Mouse (Mus musculus) heart, embryonic 16.5 days (tissue): ENCODE results near the gene Parp9. TPM values are rescaled to one million over a fixed set of nuclear protein-coding genes. Genes with fewer than 3 reads are reported as not detected.
"Not testable (repeated sequence)": the region's sequence is repeated elsewhere in the genome, so short reads cannot be mapped to it uniquely, and the experiment has no call there.

ENCODE experiments used
- ATAC-seq: fragments of 200-750 bp; cut with Nextera tagmentation; replicated peaks from 2 replicates; pipeline ENCODE4 v1.8.0; 2017; ENCODE audit warnings: moderate number of reproducible peaks; ENCODE audit not compliant: insufficient read depth, low FRiP score; ENCODE audit errors: extremely low read depth
- H3K27ac ChIP-seq: fragments of 300-500 bp; sonication (generic); 2 replicates; pipeline ENCODE4 v1.5.1; 2014; ENCODE audit warnings: mild to moderate bottlenecking, low read length, control low read depth, moderate library complexity
- H3K27me3 ChIP-seq: fragments of 300-500 bp; sonication (generic); 2 replicates; pipeline ENCODE4 v1.6.1; 2014; ENCODE audit warnings: low read length, mixed read lengths; ENCODE audit not compliant: control insufficient read depth, insufficient read depth
- H3K36me3 ChIP-seq: fragments of 300-500 bp; sonication (generic); 2 replicates; pipeline ENCODE4 v1.6.1; 2014; ENCODE audit not compliant: control insufficient read depth, insufficient read depth
- H3K4me1 ChIP-seq: fragments of 300-500 bp; sonication (generic); 2 replicates; pipeline ENCODE4 v1.6.1; 2014; ENCODE audit warnings: low read length, mixed read lengths; ENCODE audit not compliant: control insufficient read depth, insufficient read depth
- H3K4me2 ChIP-seq: fragments of 300-500 bp; sonication (generic); 2 replicates; pipeline ENCODE4 v1.6.1; 2014; ENCODE audit warnings: low read depth, mild to moderate bottlenecking, control low read depth, low read length
- H3K4me3 ChIP-seq: fragments of 300-500 bp; sonication (generic); 2 replicates; pipeline ENCODE4 v1.5.1; 2014; ENCODE audit warnings: mild to moderate bottlenecking, control low read depth, low read length
- H3K9ac ChIP-seq: fragments of 300-500 bp; sonication (generic); 2 replicates; pipeline ENCODE4 v1.6.1; 2014; ENCODE audit warnings: low read length, control low read depth
- H3K9me3 ChIP-seq: fragments of 300-500 bp; sonication (generic); replicated peaks from 2 replicates; pipeline ENCODE4 v1.6.1; 2016; ENCODE audit warnings: low read length; ENCODE audit not compliant: control insufficient read depth
- WGBS: fragments of 180-500 bp; shearing (Covaris S2); extraction: QIAGEN DNeasy Blood & Tissue Kit; methylation state at CpG from one replicate; pipeline ENCODE4 v1.1.7; 2014; 5-methylcytosine and 5-hydroxymethylcytosine counted together
- polyA plus RNA-seq: library from polyadenylated mRNA; unstranded; fragments of >200 nt; fragmentation: Nextera tagmentation; extraction: Ambion mirVana; gene quantifications from 2 replicates; pipeline ENCODE4 v1.2.1, GENCODE M21; 2015

Parp9 gene
- polyA plus RNA-seq, 1 experiment from 2014 or later = 15.4 TPM

DNA sequence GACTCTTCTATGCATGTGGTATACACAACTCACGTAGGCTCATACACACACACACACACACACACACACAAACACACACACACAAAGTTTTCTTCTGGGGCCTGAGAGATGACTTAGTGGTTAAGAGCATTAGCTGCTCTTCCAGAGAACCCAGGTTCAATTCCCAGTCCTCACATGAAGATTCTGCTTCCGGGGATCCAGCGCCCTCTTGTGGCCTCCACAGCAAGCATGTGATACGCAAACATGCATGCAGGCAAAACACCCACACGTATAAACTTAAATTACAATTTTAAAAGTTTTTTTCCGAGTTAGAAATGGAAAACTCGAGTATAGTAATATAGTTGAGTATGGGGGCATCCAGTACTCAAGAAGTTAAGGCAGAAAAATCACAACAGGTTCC lies 3.1 kb downstream of the Parp9 start:
- no peak for ATAC-seq
- H3K27ac ChIP-seq = no peak overlapping the region
- peaks cover 4% of the 10 kb centered on the region; the same call in 1 of the 2 replicates for H3K4me1 ChIP-seq
- no peak overlapping the region for H3K4me3 ChIP-seq
- no peak overlapping the region for H3K9ac ChIP-seq
- H3K4me2 ChIP-seq = no peak overlapping the region
- H3K9me3 ChIP-seq = no peaks in the 10 kb centered on the region
- H3K36me3 ChIP-seq = peaks cover 15% of the 10 kb centered on the region
- H3K27me3 ChIP-seq = no peaks in the 10 kb centered on the region
- 83% methylated on average over 7 of the region's 7 CpGs for WGBS

- peak; percentile 90 for ATAC-seq
- Histone ChIP-seq H3K4me1 (peaks cover 4% of the 10 kb centered on the region), H3K27ac (peak overlapping the region; percentile 85), H3K36me3 (peaks cover 17% of the 10 kb centered on the region), H3K9me3 (peaks cover 4% of the 10 kb centered on the region; the same call in 1 of the 2 replicates), H3K27me3 (no peaks in the 10 kb centered on the region), H3K4me2 (peak overlapping the region; percentile 20), H3K9ac (0 out of 2 replicates have a peak overlapping the region, but pooled peaks have one; percentile 11), H3K4me3 (no peak overlapping the region)
- 36% methylated on average over 5 of the region's 5 CpGs for WGBS
Measured at GRCm38 (mm10) chr16:35949264-35949663, 11.0 kb downstream of the Parp9 start.

DNA sequence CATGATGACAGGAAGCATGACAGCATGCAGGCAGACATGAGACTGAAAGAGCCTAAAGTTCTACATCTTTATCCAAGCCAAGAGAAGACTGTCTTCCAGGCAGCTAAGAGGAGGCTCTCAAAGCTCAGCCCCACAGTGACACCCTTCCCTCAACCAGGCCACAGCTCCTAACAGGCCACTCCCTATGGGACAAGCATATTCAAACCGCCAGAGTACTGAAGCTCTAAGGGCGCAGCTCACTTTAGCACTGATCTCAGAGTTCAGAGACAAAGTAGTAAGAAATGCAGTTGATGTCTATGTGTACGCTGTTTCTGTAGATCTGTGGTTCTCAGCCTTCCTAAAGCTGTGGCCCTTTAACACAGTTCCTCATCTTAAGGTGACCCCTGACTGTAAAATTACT lies 12.9 kb downstream of the Parp9 start:
- Histone ChIP-seq H3K36me3 (peaks cover 15% of the 10 kb centered on the region), H3K9me3 (peaks cover 4% of the 10 kb centered on the region; the same call in 1 of the 2 replicates), H3K27me3 (no peaks in the 10 kb centered on the region), H3K4me3 (no peak overlapping the region), H3K27ac (no peak overlapping the region), H3K4me2 (no peak overlapping the region), H3K4me1 (peaks cover 4% of the 10 kb centered on the region), H3K9ac (no peak overlapping the region)
- no peak for ATAC-seq
- WGBS = 89% methylated on average over 3 of the region's 3 CpGs

- Histone ChIP-seq H3K27me3 (no peaks in the 10 kb centered on the region), H3K36me3 (peaks cover 16% of the 10 kb centered on the region), H3K4me3 (no peak overlapping the region), H3K27ac (no peak overlapping the region), H3K4me1 (peaks cover 4% of the 10 kb centered on the region), H3K9me3 (peaks cover 4% of the 10 kb centered on the region; the same call in 1 of the 2 replicates), H3K4me2 (no peak overlapping the region), H3K9ac (no peak overlapping the region)
- 81% methylated on average over 5 of the region's 5 CpGs for WGBS
- no peak for ATAC-seq
Measured at GRCm38 (mm10) chr16:35952628-35953130, 14.4 kb downstream of the Parp9 start.

- peaks cover 11% of the 10 kb centered on the region for H3K36me3 ChIP-seq
- 80% methylated on average over 2 of the region's 4 CpGs for WGBS
- not testable (repeated sequence) for H3K9ac ChIP-seq, ATAC-seq, H3K9me3 ChIP-seq, H3K4me2 ChIP-seq, H3K4me1 ChIP-seq, H3K27me3 ChIP-seq, H3K27ac ChIP-seq, H3K4me3 ChIP-seq
Measured at GRCm38 (mm10) chr16:35965991-35966390, 27.7 kb downstream of the Parp9 start.

GRCm38 (mm10) chr16:35966411-35967115 lies 28.3 kb downstream of the Parp9 start:
- Histone ChIP-seq H3K4me3 (no peak overlapping the region), H3K4me2 (no peak overlapping the region), H3K27ac (no peak overlapping the region), H3K9ac (no peak overlapping the region), H3K36me3 (peaks cover 13% of the 10 kb centered on the region), H3K4me1 (no peaks in the 10 kb centered on the region), H3K9me3 (no peaks in the 10 kb centered on the region), H3K27me3 (no peaks in the 10 kb centered on the region)
- 62% methylated on average over 5 of the region's 5 CpGs for WGBS
- no peak for ATAC-seq

DNA sequence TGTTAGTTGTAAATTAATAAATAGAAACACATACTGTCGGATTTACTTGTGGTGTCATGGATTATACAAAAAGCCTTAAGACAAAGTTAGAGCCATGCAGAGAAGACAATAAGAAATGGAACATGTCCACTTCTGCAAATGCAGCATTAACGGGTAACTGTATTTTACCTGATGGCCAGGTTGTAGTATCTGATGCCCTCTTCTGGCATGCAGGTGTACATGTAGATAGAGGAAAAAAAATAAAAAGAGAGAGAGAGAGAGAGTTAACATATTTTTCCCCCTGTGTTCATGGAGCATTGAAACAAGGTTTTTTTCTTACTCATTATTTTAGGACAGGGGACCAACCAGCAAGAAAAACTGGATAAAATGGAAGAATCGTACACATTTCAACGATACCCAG lies 29.0 kb downstream of the Parp9 start:
- no peak overlapping the region for H3K4me2 ChIP-seq
- no peak overlapping the region for H3K9ac ChIP-seq
- H3K27me3 ChIP-seq = no peaks in the 10 kb centered on the region
- H3K4me3 ChIP-seq = no peak overlapping the region
- H3K36me3 ChIP-seq = peaks cover 16% of the 10 kb centered on the region
- H3K9me3 ChIP-seq = no peaks in the 10 kb centered on the region
- 86% methylated on average over 4 of the region's 4 CpGs for WGBS
- H3K27ac ChIP-seq = no peak overlapping the region
- ATAC-seq = no peak
- H3K4me1 ChIP-seq = no peaks in the 10 kb centered on the region

GRCm38 (mm10) chr16:35968149-35968548 lies 29.9 kb downstream of the Parp9 start:
- no peak overlapping the region for H3K9ac ChIP-seq
- ATAC-seq = no peak
- H3K36me3 ChIP-seq = peaks cover 16% of the 10 kb centered on the region
- H3K4me2 ChIP-seq = no peak overlapping the region
- no peaks in the 10 kb centered on the region for H3K27me3 ChIP-seq
- WGBS = 42% methylated on average over 2 of the region's 2 CpGs
- no peaks in the 10 kb centered on the region for H3K4me1 ChIP-seq
- H3K9me3 ChIP-seq = no peaks in the 10 kb centered on the region
- H3K27ac ChIP-seq = no peak overlapping the region
- H3K4me3 ChIP-seq = no peak overlapping the region

DNA sequence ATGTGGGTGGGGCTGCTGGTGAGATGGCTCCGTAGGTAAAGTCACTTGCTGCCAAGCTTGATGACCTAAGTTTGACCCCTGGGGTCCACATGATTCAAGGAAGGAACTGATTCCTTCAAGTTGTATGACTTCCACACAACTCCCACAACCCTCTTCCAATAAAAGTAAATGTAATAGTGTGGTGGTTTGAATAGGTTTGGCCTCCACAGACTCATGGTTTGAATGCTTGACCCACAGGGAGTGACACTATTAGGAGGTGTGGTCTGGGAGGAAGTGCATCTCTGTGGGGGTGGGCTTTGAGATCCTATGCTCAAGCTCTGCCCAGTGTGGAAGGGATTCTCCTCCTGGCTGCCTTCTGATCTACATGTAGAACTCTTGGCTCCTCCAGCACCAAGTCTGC lies 35.8 kb downstream of the Parp9 start:
- Histone ChIP-seq H3K9me3 (no peaks in the 10 kb centered on the region), H3K27ac (no peak overlapping the region), H3K9ac (no peak overlapping the region), H3K4me2 (no peak overlapping the region), H3K4me3 (no peak overlapping the region), H3K27me3 (no peaks in the 10 kb centered on the region), H3K36me3 (peaks cover 9% of the 10 kb centered on the region; the same call in 1 of the 2 replicates), H3K4me1 (no peaks in the 10 kb centered on the region)
- WGBS = 45% methylated on average over 1 of the region's 1 CpGs
- ATAC-seq = no peak
